Mouse (Mus musculus) right cerebral cortex, postnatal 10 days (tissue): ENCODE measurements at regions not wholly inside any gene's neighbourhood (a gene's known extent, or its start where the extent isn't known, plus 50 kb on each side); places are given as distances from the start of the nearest gene placed in this dataset.
A peak's percentile ranks its signal among the peaks of the same experiment; 100 is the strongest.

Experiments used
- DNase-seq, 2 experiments: peaks; one replicate each; pipeline ENCODE4 v3.0.0; 2021; ENCODE audit warnings: low spot score in 2 of 2

DNA sequence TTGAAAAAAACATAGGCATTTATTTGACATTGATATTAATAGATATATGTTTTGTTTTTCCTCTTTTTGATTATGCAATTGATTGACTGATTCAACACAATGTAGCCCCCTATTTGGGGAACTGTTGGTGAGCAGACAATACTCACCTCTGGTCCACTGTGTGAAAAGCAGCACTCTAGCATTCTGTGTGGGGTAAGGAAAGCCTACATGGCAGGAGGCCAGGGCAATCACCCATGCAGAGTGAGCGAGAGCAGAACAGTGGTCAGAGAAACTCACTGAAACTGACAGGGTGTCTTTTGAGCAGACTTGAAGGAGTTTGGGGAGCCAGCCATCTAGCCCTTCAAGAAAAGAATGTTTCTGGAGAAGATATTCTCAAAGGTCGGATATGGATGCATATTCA is 73.2 kb upstream of the Azi2 start:
- no peak for DNase-seq

- peak; percentile 35 to 53 for DNase-seq
These were observed 73.8 kb upstream of the Azi2 start for GRCm38 (mm10) chr9:117966326-117966989.

DNA sequence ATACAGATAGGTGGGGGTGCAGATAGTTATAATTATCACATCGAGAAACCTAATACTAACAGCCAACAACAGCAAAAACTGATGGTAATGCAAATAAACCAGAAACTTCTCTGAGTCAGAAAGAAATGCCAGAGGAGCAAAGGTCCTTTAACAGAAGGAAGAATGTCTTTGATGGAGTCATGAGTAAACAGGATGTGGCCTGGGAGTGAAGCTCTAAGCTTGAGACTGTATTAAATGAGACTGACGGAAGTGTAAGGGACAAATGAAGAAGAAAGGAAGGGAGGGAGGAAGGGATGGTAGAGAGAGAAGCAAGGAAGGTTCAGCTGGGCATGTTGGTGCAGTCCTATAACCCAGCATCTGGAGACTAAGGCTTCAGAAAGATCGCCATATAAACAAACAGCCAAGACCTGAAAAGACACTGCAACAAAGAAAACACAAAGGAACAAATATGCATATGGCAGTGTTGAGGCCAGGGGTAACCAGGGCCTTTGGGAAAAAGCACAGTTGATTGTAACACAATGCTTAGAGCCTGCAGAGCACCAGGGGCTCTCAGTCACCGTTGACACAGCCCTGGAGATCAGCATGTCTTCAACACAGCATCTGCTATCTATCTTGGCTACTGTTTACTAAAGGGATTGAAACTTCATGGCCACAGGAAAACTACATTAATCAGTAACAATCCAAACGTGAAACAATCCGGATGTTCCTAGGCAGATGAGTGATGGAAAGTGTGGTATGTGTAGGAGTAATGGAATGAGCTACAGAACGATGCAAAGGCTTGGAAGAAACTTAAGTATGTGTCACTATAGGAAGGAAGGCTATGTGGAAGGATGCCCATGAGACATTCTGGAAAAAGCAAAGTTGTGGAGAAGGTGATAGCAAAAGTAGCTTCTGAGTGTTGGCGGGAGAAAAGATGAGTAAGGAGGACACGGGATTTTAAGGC is 77.9 kb upstream of the Azi2 start:
- no peak for DNase-seq

DNA sequence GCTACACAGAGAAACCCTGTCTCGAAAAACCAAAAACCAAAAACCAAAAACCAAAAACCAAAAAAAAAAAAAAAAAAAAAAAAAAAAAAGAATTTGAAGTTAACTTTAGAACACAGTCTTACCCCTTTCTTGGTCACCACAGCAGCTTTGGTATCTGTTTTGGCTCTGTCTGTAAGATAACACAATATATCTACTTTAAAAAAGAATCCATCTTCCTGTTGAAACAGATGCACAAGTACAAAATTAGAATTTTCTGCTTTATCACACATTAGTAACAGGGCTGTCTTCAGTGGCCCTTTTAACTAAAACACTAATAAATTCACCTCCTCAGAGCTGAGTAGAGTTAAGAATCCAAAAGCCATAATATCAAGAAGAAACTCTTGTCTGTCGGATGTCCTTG is 80.5 kb upstream of the Azi2 start:
- no peak for DNase-seq

DNA sequence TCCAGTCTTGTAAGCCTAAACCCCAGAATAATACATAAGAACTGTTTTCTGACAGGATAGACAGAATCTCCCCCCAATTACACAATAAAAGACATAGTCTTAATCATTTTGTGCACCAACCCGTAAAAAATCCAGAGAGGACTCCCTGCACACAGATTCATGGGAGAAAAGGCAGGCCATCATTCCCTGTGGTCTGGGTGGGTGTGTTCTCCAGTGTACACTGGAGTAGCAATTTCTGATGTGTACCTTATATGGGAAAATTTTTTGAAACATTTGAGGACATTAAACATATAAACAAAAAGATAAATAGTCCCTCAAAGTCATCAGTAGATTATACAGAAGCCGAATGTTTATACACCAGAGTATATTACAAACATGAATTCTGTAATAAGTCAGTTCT is 83.1 kb upstream of the Azi2 start:
- DNase-seq, result no peak

- no peak for DNase-seq
These were observed 83.6 kb upstream of the Azi2 start for GRCm38 (mm10) chr9:117956691-117957090.

GRCm38 (mm10) chr9:117927466-117927847 is 112.8 kb upstream of the Azi2 start:
- DNase-seq, result no peak

- no peak for DNase-seq
These were observed 113.4 kb upstream of the Azi2 start for GRCm38 (mm10) chr9:117926700-117927465.

- no peak for DNase-seq
These were observed 117.3 kb upstream of the Azi2 start for GRCm38 (mm10) chr9:117922992-117923391.

DNA sequence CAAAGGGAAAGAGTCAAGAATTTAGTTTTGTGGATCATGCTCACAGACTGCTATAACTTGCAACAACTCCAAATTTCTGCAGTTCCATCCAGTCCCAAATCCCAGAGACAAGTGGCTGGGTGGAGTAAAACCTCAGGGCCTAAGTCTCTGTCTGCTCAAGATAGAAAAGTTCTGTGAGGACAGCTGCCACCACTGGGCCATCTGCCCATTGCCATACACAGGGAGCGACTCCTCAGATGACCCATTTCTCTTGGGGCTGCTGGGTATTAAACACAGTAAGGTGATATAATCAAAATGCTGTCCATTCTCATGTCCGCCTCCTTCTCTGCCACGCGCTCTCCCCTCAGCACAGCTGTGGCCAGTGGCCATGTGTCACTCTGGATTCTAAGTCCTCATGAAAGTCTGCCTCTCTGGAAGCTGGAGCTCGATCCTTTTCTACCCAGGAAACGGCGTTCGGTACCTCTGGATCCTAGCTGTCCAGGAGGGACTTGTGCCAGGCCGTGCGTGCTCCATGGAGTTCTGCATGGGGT is 132.3 kb upstream of the Azi2 start:
- DNase-seq, result no peak

DNA sequence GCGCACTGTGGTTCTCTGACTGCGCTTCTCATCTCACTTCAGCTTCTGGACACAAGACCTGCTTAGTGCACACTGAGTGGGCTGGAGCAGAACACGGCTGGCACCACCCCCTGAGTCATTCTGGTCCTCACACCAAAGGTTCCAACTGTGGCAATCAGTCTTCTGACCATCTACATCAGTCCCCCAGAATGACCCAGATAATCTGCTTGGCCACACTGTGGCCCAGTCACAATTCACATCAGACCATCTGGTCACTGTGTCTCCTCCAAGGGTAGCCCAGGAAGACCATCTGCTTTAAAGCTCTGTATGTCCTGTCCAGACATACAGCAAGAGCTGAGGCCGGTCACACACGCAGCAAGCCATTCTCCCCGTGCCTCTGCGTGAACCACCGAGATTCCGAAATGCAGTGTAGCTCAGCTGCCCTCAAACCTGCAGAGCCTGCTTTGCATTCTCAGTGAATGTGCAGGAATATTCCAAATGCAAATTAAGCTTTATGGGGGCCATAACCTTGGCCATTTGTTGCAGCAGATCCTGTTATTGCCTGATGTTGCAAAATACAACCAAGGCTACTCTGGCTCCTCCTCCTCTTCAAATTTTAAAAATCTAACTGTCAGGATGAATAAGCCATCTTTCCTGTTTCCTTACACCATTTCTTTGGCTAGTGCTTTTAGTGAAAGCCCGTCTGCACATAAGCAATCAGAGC is 135.1 kb upstream of the Azi2 start:
- DNase-seq, result no peak

DNA sequence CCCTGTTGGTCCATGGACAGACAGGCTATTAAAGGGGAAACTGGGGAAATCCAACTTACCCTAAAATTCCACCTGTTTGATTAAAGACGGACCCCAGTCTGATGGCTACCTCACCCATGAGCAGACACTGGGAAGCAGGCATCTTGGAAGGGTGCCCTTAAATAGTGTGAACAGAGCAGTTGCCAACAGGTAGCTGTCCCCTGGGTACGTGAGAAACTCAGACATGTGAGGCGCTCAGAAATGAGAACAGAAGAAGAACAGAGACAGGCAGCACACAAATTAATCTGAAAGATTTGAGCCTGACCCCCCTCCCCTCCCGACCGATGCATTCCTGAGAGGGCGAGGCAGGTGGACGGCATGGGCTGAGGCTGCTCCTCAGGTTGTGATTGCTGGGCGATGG is 135.7 kb upstream of the Azi2 start:
- DNase-seq, result no peak

DNA sequence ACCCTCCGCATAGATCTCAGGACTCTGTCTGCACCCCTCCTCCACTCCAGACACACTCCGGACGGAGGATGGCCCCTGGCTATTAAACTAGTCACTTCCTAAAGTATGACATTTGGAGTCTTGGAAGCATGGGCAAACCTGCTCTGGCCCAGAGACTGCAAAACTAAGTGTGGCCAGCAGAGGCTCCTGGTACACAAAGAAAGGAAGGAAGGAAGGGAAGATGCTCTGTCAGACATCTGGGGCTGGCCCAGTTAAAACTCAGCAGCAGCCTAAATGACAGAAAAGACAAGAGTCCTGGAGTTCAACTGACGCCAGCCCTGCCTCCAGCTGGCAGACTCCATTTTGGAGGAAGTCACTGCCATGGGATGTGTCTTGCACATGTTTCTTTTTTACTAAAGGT is 137.3 kb upstream of the Azi2 start:
- peak; percentile 41 to 57 for DNase-seq

- no peak for DNase-seq
These were observed 137.9 kb upstream of the Azi2 start for GRCm38 (mm10) chr9:117902239-117902939.

DNA sequence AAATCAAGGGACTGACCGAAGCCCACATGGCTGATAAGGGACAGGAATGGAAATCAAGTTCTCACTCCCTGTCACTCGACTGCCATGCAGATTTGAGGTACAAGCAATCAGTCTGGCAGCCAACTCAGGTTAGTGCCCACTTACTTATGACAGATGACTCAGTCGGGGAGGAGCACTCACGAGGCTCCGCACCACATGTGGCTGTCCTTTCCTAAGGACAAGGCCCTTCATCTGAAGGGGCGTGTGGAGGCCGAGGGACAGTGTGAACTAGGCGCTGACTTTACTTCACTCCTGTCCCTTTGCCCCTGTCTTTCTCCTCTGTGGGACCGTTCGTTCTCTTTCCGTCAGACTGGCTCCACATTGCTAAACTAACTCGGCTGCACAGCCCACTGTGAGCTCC is 139.7 kb upstream of the Azi2 start:
- DNase-seq, result no peak

DNA sequence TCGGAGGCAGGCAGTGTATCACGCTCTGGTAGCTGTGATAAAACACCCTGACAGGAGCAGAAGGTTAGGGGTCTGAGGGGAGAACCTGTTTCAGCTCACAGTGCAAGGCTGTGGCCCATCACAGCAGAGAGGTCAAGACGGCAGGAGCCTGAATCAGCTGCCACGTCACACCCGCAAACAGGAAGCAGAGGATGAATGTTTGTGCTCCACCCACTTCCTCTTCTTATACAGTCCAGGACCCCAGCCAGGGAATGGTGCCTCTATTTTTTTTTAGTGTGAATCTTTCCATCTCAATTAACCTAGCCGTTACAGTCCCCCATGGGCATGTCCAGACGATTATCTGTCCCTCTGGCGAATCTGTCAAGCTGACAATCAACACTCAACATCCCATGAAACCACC is 143.8 kb upstream of the Azi2 start:
- no peak for DNase-seq

GRCm38 (mm10) chr9:117892601-117893000 is 147.7 kb upstream of the Azi2 start:
- DNase-seq, result no peak

- no peak for DNase-seq
These were observed 167.1 kb upstream of the Azi2 start for GRCm38 (mm10) chr9:117873172-117873571.

DNA sequence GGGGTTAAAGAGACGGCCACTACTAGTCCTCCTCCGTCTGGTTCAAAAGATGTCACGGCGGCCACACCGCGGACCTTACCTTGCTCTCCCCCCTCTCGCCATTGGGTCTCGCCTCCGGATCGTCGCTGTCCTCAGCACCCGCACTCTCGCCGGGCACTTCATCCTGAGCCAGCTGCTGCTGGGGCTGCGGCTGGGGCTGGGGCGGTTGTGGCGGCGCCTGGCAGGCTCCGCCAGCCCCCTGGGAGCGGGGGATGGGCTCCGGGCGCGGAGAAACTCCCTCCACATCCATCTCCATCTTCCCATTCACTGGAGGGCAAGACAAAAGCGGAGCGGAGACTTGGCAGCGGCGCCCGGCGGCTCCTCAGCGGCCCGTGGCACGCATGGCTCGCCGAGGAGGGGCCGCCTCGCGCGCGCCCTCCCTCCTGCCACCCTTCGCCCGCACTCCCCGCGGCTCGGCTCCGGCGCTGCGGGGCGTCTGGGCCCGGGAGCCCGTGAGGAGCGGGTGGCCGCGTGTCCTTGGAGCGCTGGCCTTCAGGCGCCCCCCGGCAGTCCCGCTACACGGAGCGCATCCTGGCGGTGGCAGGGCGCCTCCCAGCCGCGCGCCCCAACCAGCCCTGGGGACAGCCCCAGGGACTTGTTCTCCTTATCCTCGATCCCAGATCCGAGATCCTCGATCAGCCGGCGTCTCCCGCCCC is 167.8 kb upstream of the Azi2 start:
- peak; percentile 57 to 62 for DNase-seq

DNA sequence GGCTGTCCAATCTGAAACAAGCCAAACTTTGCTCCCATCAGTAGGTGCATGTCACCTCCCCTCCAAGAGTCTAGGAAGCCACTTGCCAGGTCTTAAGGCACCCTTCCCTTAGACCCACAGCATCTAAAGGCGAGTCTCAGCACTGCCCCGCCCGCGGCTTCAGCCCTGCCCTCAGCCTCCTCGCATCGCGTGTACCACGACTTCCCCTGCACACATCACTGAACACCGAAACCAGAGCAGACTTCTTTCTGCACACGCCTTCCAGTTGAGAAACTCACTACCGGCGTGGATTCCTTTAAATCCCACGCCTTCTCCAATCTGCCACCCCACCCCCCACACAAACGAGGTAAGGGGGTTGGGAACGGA is 168.3 kb upstream of the Azi2 start:
- DNase-seq, result peak in 1 of 2 experiments; percentile 32
